Mouse (Mus musculus) heart, embryonic 12.5 days (tissue): ENCODE data around the gene Vmn2r70. TPM values are rescaled to one million over a fixed set of nuclear protein-coding genes. Genes with fewer than 3 reads are reported as not detected.

Experiments
- ATAC-seq: fragments of 200-750 bp; cut with Nextera tagmentation; 2 replicates; pipeline ENCODE4 v1.8.0; 2017; ENCODE audit warnings: moderate TSS enrichment, moderate library complexity; ENCODE audit not compliant: insufficient number of reproducible peaks, low FRiP score
- H3K27ac ChIP-seq: fragments of 300-500 bp; sonication (generic); 2 replicates; pipeline ENCODE4 v1.5.1; 2016; ENCODE audit warnings: mild to moderate bottlenecking, moderate library complexity; ENCODE audit not compliant: poor library complexity, severe bottlenecking
- H3K27me3 ChIP-seq: fragments of 300-500 bp; sonication (generic); replicated peaks from 2 replicates; pipeline ENCODE4 v1.6.1; 2016; ENCODE audit warnings: mild to moderate bottlenecking, moderate library complexity
- H3K36me3 ChIP-seq: fragments of 300-500 bp; sonication (generic); 2 replicates; pipeline ENCODE4 v1.6.1; 2016; ENCODE audit warnings: mild to moderate bottlenecking, moderate library complexity
- H3K4me1 ChIP-seq: fragments of 300-500 bp; sonication (generic); replicated peaks from 2 replicates; pipeline ENCODE4 v1.6.1; 2016; ENCODE audit warnings: mild to moderate bottlenecking
- H3K4me2 ChIP-seq: fragments of 300-500 bp; sonication (generic); 2 replicates; pipeline ENCODE4 v1.6.1; 2016; ENCODE audit warnings: mild to moderate bottlenecking, moderate library complexity
- H3K4me3 ChIP-seq: fragments of 300-500 bp; sonication (generic); 2 replicates; pipeline ENCODE4 v1.5.1; 2016; ENCODE audit warnings: mild to moderate bottlenecking
- H3K9ac ChIP-seq: fragments of 300-500 bp; sonication (generic); 2 replicates; pipeline ENCODE4 v1.6.1; 2016; ENCODE audit warnings: mild to moderate bottlenecking, moderate library complexity
- H3K9me3 ChIP-seq: fragments of 300-500 bp; sonication (generic); replicated peaks from 2 replicates; pipeline ENCODE4 v1.6.1; 2016; ENCODE audit warnings: mild to moderate bottlenecking, moderate library complexity
- WGBS: fragments of 180-500 bp; shearing (Covaris S2); methylation state at CpG from one replicate; pipeline ENCODE4 v1.1.7; 2016; 5-methylcytosine and 5-hydroxymethylcytosine counted together
- polyA plus RNA-seq: library from polyadenylated mRNA; unstranded; fragments of >200 nt; fragmentation: Nextera tagmentation; extraction: Ambion mirVana; gene quantifications from 2 replicates; pipeline ENCODE4 v1.2.1, GENCODE M21; 2016

The Vmn2r70 gene
- not detected in 2 replicates for polyA plus RNA-seq

DNA sequence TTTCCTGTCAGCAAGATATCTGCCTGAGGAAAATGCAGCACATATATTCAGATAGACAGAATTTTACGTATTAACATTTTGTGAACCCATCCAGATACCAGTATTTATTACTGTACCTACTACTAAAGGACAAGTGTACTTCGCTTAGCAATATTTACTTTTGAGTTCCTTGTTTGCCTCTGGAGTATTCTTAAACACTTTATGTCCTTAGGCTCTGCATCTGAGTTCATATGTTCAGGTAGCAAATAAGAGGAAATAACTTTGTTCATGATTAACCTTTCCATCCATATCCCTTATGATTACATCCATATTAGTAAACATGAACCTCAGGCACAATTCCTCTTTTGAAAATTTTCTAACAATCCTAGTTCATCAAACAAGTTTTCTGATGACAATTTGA is at the start of gene Vmn2r70:
TSS of gene Vmn2r70 (minus strand) at position 101 of the 400 bp plus-strand sequence.
- H3K4me3 ChIP-seq, result no peak within 1 kb of the TSS
- ATAC-seq, result no peak
- no peak within 1 kb of the TSS for H3K4me2 ChIP-seq
- H3K9ac ChIP-seq, result no peak within 1 kb of the TSS
- H3K4me1 ChIP-seq, result no peaks in the 10 kb centered on the region
- H3K36me3 ChIP-seq, result no peaks in the 10 kb centered on the region
- H3K9me3 ChIP-seq, result no peaks in the 10 kb centered on the region
- 67% methylated on average over 2 of the region's 2 CpGs for WGBS
- no peaks in the 10 kb centered on the region for H3K27me3 ChIP-seq
- no peak within 1 kb of the TSS for H3K27ac ChIP-seq

DNA sequence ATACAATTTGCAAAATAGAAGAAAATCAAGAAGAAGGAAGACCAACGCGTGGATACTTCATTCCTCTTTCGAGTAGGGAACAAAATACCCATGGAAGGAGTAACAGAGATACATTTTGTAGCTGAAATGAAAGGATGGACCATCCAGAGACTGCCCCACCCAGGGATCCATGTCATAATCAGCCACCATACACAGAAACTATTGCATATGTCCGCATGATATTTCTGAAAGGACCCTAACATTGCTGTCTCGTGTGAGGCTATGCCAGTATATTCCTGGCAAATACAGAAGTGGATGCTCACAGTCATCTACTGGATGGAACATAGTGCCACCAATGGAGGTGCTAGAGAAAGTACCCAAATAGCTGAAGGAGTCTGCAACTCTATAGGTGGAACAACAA is 6.2 kb downstream of the Vmn2r70 start, which contains the start of gene Vmn2r71:
TSS of gene Vmn2r71 (plus strand) at position 301 of the 400 bp plus-strand sequence.
- Histone ChIP-seq H3K9ac (no peak within 1 kb of the TSS), H3K27ac (no peak within 1 kb of the TSS), H3K9me3 (peaks cover 5% of the 10 kb centered on the region), H3K4me3 (no peak within 1 kb of the TSS), H3K36me3 (no peaks in the 10 kb centered on the region), H3K4me1 (no peaks in the 10 kb centered on the region), H3K4me2 (no peak within 1 kb of the TSS), H3K27me3 (no peaks in the 10 kb centered on the region)
- WGBS, result 73% methylated on average over 5 of the region's 5 CpGs
- ATAC-seq, result no peak

DNA sequence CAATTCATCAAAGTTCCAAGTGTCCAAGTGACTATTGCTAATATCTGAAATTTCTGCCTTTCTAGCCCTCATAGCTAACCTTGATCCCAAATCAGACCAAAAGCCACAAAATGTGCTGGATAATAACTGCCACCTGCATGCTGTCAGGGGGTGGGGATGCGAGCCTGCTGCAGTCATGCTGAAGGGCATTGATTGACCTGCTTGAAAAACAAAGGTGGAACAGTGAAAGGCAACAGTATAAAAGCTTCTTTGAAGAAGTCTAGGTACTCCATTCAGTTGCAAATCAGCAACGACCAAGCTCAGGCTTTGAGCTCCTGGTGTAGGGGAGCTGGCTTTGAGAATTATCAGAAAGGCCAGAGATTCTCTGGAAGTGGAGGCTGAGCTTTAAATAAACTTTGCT is 25.9 kb downstream of the Vmn2r70 start:
- Histone ChIP-seq H3K27me3 (no peaks in the 10 kb centered on the region), H3K4me3 (no peak overlapping the region), H3K9ac (no peak overlapping the region), H3K36me3 (no peaks in the 10 kb centered on the region), H3K4me2 (no peak overlapping the region), H3K4me1 (no peaks in the 10 kb centered on the region), H3K27ac (no peak overlapping the region), H3K9me3 (peaks cover 9% of the 10 kb centered on the region; the same call in 1 of the 2 replicates)
- no peak for ATAC-seq
- 63% methylated on average over 2 of the region's 2 CpGs for WGBS

DNA sequence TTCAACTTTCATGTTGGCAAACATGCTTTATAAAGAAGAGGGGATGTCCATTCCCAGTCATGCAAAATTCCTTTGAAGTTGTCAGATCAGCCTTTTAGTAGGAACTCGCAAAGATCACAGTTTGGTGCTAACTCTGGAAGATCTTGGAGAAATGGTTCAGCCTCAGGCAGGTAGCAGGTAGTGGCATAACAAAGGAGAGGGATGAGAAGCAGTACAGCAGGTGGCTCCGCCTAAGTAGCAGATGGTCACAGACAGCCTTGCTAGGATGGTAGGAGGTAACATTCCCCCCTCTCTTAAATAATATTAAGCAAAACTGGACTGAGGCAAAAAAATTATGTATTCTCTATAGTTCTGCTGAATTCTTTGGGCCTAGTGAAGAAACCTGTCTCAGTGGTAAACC is 26.9 kb downstream of the Vmn2r70 start:
- no peaks in the 10 kb centered on the region for H3K27me3 ChIP-seq
- H3K9me3 ChIP-seq, result peaks cover 9% of the 10 kb centered on the region; the same call in 1 of the 2 replicates
- H3K9ac ChIP-seq, result no peak overlapping the region
- H3K4me3 ChIP-seq, result no peak overlapping the region
- no peak for ATAC-seq
- H3K4me2 ChIP-seq, result no peak overlapping the region
- no peaks in the 10 kb centered on the region for H3K4me1 ChIP-seq
- no peak overlapping the region for H3K27ac ChIP-seq
- WGBS, result 83% methylated on average over 2 of the region's 2 CpGs
- H3K36me3 ChIP-seq, result no peaks in the 10 kb centered on the region

Other genes with a start within 250 kb of the Vmn2r70 start
- gene Vmn2r69, start 153.3 kb downstream of the Vmn2r70 start, polyA plus RNA-seq, result not detected in 2 replicates
- gene Vmn2r71, start 6.1 kb downstream of the Vmn2r70 start, polyA plus RNA-seq, result not detected in 2 replicates
- not detected in 2 replicates for gene Vmn2r72, start 185.9 kb upstream of the Vmn2r70 start, polyA plus RNA-seq